Mouse (Mus musculus): ENCODE measurements around the gene Nme7. TPM values are rescaled to one million over a fixed set of nuclear protein-coding genes. Genes with fewer than 3 reads are reported as not detected.

Nme7 gene
- polyA plus RNA-seq (2015; fragmentation: Nextera tagmentation; extraction: Ambion mirVana), result 43.4 and 44.1 TPM in 2 replicates

DNA sequence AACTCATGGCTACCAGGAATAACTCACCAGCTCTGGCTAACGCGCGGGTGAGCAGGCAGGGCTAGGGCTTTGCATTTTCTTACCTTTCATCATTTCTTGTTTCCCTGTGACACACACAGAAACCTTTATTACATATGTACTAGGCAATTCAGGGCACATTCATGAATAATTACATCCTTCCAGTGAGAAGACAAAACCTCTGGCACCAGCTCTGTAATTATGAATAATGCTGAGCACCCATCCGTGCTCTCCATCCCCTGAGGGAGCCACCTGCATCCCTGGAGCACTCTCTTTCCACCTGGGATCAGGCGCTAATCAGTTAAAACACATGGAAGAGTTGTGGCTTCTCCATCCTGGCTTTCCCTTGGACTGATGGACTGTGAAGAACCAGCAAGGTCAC is at the start of gene Nme7:
Nme7 (plus strand) TSS at position 301 of the 400 bp plus-strand sequence.
- Histone ChIP-seq H3K36me3 (peaks cover 41% of the 10 kb centered on the region), H3K27me3 (no peaks in the 10 kb centered on the region), H3K27ac (no peak within 1 kb of the TSS), H3K9me3 (no peaks in the 10 kb centered on the region), H3K9ac (no peak within 1 kb of the TSS), H3K4me3 (no peak within 1 kb of the TSS), H3K4me2 (no peak within 1 kb of the TSS), H3K4me1 (peaks cover 11% of the 10 kb centered on the region; the same call in 1 of the 2 replicates)
- ATAC-seq (ENCODE audit: borderline replicate concordance, extremely low read depth, low FRiP score, low TSS enrichment), result no peak
- WGBS, result 84% methylated on average over 5 of the region's 5 CpGs

DNA sequence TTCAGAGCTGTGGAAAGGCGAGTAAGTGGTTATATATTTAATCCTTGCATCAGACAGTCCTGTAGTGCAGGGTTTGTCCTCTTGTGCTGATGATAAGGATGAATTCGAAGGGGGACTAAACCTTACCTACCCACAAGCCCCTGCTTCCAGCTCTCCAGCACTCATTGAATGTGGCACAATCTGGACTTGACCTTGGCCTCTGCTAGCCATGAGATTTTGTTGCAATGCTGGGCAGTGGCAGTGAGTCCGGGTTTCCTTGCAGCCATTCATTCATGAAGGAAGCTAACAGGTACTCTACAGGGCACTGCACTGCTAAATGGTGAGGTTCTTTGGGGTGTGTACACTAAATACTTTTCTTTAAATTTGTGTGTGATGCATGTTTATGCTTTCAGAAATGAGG is 49.1 kb upstream of the Nme7 start:
- WGBS, result 68% methylated on average over 3 of the region's 3 CpGs
- H3K9me3 ChIP-seq, result no peaks in the 10 kb centered on the region
- H3K27me3 ChIP-seq, result no peaks in the 10 kb centered on the region
- H3K27ac ChIP-seq, result no peak overlapping the region
- ATAC-seq (ENCODE audit: borderline replicate concordance, extremely low read depth, low FRiP score, low TSS enrichment), result no peak
- no peak overlapping the region for H3K9ac ChIP-seq
- H3K4me3 ChIP-seq, result no peak overlapping the region
- peaks cover 17% of the 10 kb centered on the region for H3K4me1 ChIP-seq
- no peaks in the 10 kb centered on the region for H3K36me3 ChIP-seq
- H3K4me2 ChIP-seq, result no peak overlapping the region

DNA sequence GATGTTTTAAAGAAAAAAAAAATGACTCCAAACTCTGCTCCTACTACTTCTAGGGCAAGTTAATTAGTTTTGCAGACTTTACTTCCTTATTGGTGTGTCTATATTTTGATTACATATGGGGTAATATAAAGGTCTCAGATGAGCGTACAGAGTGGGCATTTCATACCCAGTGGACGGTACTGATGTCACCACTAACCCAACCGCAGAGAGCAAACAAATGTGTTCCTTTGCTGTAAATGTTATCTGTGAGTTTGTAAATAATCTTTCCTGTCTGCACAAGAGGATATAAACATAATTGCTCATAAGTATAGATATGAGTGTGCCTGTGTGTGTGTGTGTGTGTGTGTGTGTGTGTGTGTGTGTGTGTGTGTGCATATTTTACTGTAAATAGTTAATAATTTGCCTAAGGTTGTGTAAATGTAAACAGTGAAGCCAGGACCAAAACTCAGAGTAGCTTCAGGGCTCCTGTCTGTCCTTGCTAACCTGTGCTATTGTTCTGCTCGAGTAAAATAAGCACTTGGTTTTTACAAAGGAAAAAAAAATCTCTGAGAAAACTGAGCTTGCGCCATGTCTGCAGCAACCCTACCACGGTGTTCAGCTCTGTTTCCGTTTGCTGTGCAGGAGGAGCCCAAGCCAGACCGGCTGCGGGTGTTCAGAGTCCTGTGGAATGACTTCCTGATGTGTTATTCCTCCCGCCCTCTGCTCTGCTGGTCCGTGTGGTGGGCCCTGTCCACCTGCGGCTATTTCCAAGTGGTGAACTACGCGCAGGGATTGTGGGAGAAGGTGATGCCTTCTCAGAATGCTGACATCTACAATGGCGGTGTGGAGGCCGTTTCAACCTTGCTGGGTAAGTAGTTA is 43.5 kb upstream of the Nme7 start:
- no peaks in the 10 kb centered on the region for H3K9me3 ChIP-seq
- 70% methylated on average over 16 of the region's 16 CpGs for WGBS
- ATAC-seq (ENCODE audit: borderline replicate concordance, extremely low read depth, low FRiP score, low TSS enrichment), result no peak
- no peak overlapping the region for H3K4me3 ChIP-seq
- no peak overlapping the region for H3K9ac ChIP-seq
- H3K27me3 ChIP-seq, result no peaks in the 10 kb centered on the region
- peaks cover 9% of the 10 kb centered on the region; the same call in 1 of the 2 replicates for H3K36me3 ChIP-seq
- H3K27ac ChIP-seq, result no peak overlapping the region
- H3K4me2 ChIP-seq, result no peak overlapping the region
- H3K4me1 ChIP-seq, result no peaks in the 10 kb centered on the region

DNA sequence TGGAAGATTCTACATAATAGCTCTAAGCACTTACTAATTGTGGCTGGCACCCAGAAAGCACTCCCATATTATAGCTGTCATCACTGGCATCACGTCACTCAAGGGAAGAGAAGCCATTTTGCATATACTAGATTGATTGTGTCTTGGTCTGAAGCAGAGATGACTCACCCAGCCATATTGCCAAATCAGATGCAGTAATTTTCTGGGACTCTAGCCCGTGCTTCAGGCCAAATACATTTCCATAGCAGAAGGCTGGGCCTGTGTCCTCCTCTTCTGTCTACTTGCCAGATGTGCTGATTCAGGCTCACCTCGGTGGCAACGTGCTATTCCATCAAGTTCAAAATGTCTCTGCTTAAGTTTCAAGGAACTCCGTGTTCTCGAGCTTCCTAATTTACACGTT is 42.4 kb upstream of the Nme7 start:
- no peaks in the 10 kb centered on the region for H3K27me3 ChIP-seq
- WGBS, result 82% methylated on average over 7 of the region's 7 CpGs
- ATAC-seq (ENCODE audit: borderline replicate concordance, extremely low read depth, low FRiP score, low TSS enrichment), result no peak

DNA sequence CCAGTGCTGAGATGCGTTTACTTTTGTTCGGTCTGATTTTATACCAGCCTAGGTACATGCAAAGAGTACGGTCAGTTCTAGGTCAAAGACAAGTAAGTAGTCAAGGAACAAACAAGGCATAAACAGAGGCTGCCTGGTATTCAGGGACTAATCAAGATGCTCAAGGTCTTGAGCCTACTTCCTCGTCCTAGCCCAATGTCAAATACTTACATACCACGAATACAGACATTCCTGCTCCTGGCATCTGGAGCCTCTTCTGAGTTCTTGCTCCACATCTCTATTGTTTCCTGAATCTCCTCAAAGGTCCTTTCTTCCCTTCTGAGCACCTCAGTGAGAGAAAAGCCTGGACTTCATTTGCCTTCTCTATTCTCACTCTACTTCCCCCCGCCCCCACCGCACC is 33.0 kb upstream of the Nme7 start:
- Histone ChIP-seq H3K9me3 (no peaks in the 10 kb centered on the region), H3K9ac (no peak overlapping the region), H3K4me2 (no peak overlapping the region), H3K4me3 (no peak overlapping the region), H3K27me3 (no peaks in the 10 kb centered on the region), H3K4me1 (peaks cover 5% of the 10 kb centered on the region; the same call in 1 of the 2 replicates), H3K36me3 (no peaks in the 10 kb centered on the region), H3K27ac (no peak overlapping the region)
- ATAC-seq (ENCODE audit: borderline replicate concordance, extremely low read depth, low FRiP score, low TSS enrichment), result no peak
- WGBS, result 77% methylated on average over 7 of the region's 7 CpGs

More for the DNA sequence above, 42.4 kb upstream of the Nme7 start:
- no peaks in the 10 kb centered on the region for H3K9me3 ChIP-seq
- H3K4me3 ChIP-seq, result no peak overlapping the region
- no peak overlapping the region for H3K27ac ChIP-seq
- H3K9ac ChIP-seq, result no peak overlapping the region
- H3K4me2 ChIP-seq, result no peak overlapping the region
- H3K4me1 ChIP-seq, result no peaks in the 10 kb centered on the region
- peaks cover 9% of the 10 kb centered on the region; the same call in 1 of the 2 replicates for H3K36me3 ChIP-seq

DNA sequence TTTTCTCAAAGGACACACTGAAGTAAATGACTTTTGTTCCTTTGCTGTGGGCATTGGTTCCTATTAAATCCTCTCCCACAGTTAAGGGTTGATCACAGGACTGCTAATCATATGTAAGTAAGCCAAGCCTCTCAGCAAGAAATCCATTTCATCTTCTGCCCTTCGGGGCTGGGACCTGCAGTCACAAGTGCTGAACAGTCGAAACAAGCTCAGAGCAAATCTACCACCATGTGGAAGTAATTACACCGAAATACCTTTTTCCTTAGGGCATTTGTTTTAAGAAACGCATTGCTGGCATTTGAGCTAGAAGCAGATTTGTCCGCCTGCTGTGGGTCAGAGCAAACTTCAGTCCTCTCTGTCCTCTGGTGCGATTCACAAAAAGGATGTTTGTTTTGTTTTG is 30.3 kb upstream of the Nme7 start:
- 71% methylated on average over 6 of the region's 6 CpGs for WGBS
- no peak overlapping the region for H3K9ac ChIP-seq
- H3K4me2 ChIP-seq, result no peak overlapping the region
- H3K27me3 ChIP-seq, result no peaks in the 10 kb centered on the region
- no peak overlapping the region for H3K27ac ChIP-seq
- H3K36me3 ChIP-seq, result no peaks in the 10 kb centered on the region
- no peaks in the 10 kb centered on the region for H3K9me3 ChIP-seq
- no peak overlapping the region for H3K4me3 ChIP-seq
- ATAC-seq (ENCODE audit: borderline replicate concordance, extremely low read depth, low FRiP score, low TSS enrichment), result no peak
- peaks cover 5% of the 10 kb centered on the region; the same call in 1 of the 2 replicates for H3K4me1 ChIP-seq

DNA sequence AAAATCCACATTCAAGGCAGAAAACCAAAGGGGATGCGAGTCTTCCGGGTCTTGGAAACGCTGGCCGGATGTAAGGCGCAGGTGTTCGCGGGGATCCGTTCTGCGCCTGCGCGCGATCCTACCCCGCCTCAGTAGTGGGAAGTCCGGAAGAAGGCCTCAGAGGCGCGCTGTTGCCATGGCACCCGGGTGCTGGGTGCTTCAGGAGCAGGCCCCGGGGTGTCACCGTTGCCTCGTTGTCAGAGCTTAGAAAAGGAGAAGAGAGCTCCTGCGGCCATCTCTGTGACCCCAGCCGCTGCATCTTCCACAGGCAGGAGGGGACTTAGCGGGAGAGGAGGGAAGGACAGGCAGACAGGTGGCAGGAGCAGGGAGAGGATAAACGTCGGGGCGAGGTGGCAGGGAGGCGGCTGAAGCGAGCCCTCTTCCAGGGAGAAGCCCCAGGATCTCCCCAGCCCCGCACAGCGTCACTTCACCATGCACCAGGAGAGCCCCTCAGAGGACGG is 28.4 kb upstream of the Nme7 start, which contains the start of gene Ccdc181:
Ccdc181 (plus strand) TSS at position 131 of the 500 bp plus-strand sequence.
- no peaks in the 10 kb centered on the region for H3K36me3 ChIP-seq
- no peaks in the 10 kb centered on the region for H3K9me3 ChIP-seq
- H3K27ac ChIP-seq, result no peak within 1 kb of the TSS
- H3K4me1 ChIP-seq, result peaks cover 5% of the 10 kb centered on the region; the same call in 1 of the 2 replicates
- no peaks in the 10 kb centered on the region for H3K27me3 ChIP-seq
- H3K4me2 ChIP-seq, result peak within 1 kb of the TSS; percentile 77
- H3K9ac ChIP-seq, result peak within 1 kb of the TSS; percentile 40
- peak within 1 kb of the TSS; percentile 51 for H3K4me3 ChIP-seq
- ATAC-seq (ENCODE audit: borderline replicate concordance, extremely low read depth, low FRiP score, low TSS enrichment), result peak; percentile 96
- under 1% methylated on average over 31 of the region's 31 CpGs for WGBS

DNA sequence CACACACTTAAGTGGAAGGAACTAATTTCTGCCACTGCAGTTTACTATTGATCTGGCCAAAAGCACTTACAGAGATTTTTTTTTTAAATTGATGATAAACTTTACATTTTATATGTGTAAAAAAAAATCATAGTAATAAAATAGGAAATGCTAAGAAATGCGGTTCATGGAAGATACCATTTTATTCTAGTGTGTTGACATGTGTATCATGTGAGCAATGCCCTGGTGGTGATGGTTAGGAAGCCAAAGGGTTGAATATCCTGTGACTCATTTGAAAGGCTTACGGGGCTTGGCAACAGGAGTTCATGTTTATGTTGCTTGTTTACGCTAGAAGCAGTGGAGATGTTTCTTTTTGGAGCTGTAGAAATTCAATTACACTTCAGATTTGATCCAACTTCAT is 27.4 kb upstream of the Nme7 start:
- H3K27me3 ChIP-seq, result no peaks in the 10 kb centered on the region
- no peak overlapping the region for H3K9ac ChIP-seq
- H3K9me3 ChIP-seq, result no peaks in the 10 kb centered on the region
- ATAC-seq (ENCODE audit: borderline replicate concordance, extremely low read depth, low FRiP score, low TSS enrichment), result no peak
- H3K4me1 ChIP-seq, result peaks cover 5% of the 10 kb centered on the region; the same call in 1 of the 2 replicates
- H3K4me2 ChIP-seq, result no peak overlapping the region
- 77% methylated on average over 3 of the region's 3 CpGs for WGBS
- no peaks in the 10 kb centered on the region for H3K36me3 ChIP-seq
- H3K27ac ChIP-seq, result no peak overlapping the region
- no peak overlapping the region for H3K4me3 ChIP-seq

DNA sequence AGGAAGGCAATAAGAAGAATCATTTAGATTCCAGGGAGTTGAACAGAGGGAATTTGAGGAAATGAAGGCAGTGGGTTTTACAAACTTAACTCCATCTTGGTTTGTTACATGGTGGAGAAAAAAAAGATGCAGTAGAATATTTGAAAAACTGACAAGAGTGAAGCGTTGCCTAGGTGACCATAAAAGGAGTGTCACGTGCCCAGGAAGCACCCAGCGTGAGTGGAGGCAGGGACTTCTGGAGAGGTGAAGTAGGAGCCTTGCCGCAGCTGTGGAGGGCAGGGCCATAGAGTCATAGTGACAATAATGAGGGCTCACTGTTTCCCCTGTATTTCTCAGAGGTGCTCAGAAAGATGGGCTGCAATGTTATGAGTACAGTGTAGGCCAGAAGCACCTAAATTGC is 24.6 kb upstream of the Nme7 start:
- no peak overlapping the region for H3K4me2 ChIP-seq
- H3K4me3 ChIP-seq, result no peak overlapping the region
- no peak overlapping the region for H3K27ac ChIP-seq
- 41% methylated on average over 4 of the region's 4 CpGs for WGBS
- no peaks in the 10 kb centered on the region for H3K27me3 ChIP-seq
- no peaks in the 10 kb centered on the region for H3K9me3 ChIP-seq
- peaks cover 5% of the 10 kb centered on the region; the same call in 1 of the 2 replicates for H3K4me1 ChIP-seq
- no peak overlapping the region for H3K9ac ChIP-seq
- ATAC-seq (ENCODE audit: borderline replicate concordance, extremely low read depth, low FRiP score, low TSS enrichment), result no peak
- H3K36me3 ChIP-seq, result no peaks in the 10 kb centered on the region

DNA sequence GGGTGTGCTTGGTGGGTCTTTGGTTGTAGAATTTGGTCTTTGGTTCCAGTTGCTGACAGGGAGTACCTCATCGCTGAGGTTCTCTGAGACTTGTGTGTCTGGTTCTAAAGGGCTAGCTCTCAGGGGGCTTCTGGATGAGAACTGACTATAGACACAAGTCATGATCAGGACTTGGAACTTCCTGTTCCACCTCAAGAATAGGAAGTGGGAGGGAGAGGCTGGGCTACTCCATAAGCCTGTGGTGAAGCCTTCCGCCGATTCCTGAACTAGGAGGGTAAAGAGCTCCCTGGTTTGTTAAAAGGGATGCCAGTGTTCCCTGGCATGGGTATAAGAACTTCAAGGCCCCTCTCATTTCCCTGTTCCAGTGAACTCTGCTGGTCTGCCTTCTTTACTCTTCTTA is 19.9 kb upstream of the Nme7 start:
- no peak overlapping the region for H3K4me2 ChIP-seq
- H3K27ac ChIP-seq, result no peak overlapping the region
- no peaks in the 10 kb centered on the region for H3K27me3 ChIP-seq
- no peaks in the 10 kb centered on the region for H3K4me1 ChIP-seq
- no peaks in the 10 kb centered on the region for H3K9me3 ChIP-seq
- H3K4me3 ChIP-seq, result no peak overlapping the region
- no peak overlapping the region for H3K9ac ChIP-seq
- no peaks in the 10 kb centered on the region for H3K36me3 ChIP-seq
- ATAC-seq (ENCODE audit: borderline replicate concordance, extremely low read depth, low FRiP score, low TSS enrichment), result no peak
- WGBS, result 91% methylated on average over 3 of the region's 3 CpGs

DNA sequence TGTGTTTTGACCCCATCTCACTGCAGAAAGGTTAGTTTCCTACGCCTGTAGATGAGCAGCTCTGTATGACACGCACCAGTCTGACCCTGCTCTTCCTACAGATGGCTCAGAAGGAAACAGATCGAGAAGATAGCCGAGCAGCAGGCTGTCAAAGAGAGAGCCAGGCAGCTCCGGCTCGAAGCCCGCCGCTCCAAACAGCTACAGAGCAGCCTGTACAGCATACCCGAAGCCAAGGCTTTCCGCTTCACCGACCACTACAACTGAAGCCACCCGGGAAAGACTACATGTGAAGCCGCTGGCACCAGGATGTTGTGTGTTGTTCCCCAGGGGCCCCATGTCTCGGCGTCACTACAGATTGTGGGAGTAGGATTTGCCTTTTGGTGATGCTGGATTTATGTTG is 16.5 kb upstream of the Nme7 start:
- WGBS, result 63% methylated on average over 15 of the region's 15 CpGs
- no peak overlapping the region for H3K4me2 ChIP-seq

DNA sequence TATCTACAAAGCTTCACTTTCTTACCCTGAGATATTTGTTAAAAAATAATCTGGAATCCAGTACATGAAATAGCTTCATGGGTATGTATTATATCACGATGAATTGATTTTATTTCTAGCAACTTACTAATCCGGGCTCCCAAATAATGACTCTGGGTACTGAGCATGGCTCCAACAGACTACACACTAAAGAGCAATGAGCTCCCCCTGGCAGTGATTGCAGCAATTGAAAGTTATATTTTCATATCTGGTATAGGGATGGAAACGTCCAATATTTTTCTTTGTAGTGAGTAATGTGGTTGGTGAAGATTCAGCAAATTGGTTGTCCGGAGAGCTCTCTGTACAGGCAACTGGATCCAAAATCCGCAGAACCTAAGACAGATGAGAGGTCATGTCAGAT is 11.9 kb upstream of the Nme7 start:
- no peak for ATAC-seq (ENCODE audit: borderline replicate concordance, extremely low read depth, low FRiP score, low TSS enrichment)
- H3K36me3 ChIP-seq, result peaks cover 45% of the 10 kb centered on the region

More for the DNA sequence above, 16.5 kb upstream of the Nme7 start:
- no peaks in the 10 kb centered on the region for H3K9me3 ChIP-seq
- H3K27me3 ChIP-seq, result no peaks in the 10 kb centered on the region
- no peak overlapping the region for H3K9ac ChIP-seq
- no peak overlapping the region for H3K4me3 ChIP-seq
- H3K4me1 ChIP-seq, result no peaks in the 10 kb centered on the region
- ATAC-seq (ENCODE audit: borderline replicate concordance, extremely low read depth, low FRiP score, low TSS enrichment), result no peak
- peaks cover 22% of the 10 kb centered on the region for H3K36me3 ChIP-seq
- H3K27ac ChIP-seq, result no peak overlapping the region

More for the DNA sequence above, 11.9 kb upstream of the Nme7 start:
- Histone ChIP-seq H3K27me3 (no peaks in the 10 kb centered on the region), H3K9me3 (no peaks in the 10 kb centered on the region), H3K4me3 (no peak overlapping the region), H3K4me2 (no peak overlapping the region), H3K27ac (no peak overlapping the region), H3K4me1 (no peaks in the 10 kb centered on the region), H3K9ac (no peak overlapping the region)
- WGBS, result 88% methylated on average over 5 of the region's 5 CpGs

Data from lung, embryonic 15.5 days (tissue).